Mouse (Mus musculus) left cerebral cortex, postnatal 36 days (tissue): ENCODE measurements around the gene Evl. TPM values are rescaled to one million over a fixed set of nuclear protein-coding genes. Genes with fewer than 3 reads are reported as not detected.
A peak's percentile ranks its signal among the peaks of the same experiment; 100 is the strongest.

Source experiments
- DNase-seq, 2 experiments: peaks; one replicate each; pipeline ENCODE4 v3.0.0; 2021 to 2022; ENCODE audit warnings: low spot score in 2 of 2, mixed read lengths in 1 of 2
- intact Hi-C: fragments of 180-260 bp; cut with DNase I; formaldehyde crosslinking; loops from one replicate; pipeline ENCODE4 v1.15.1; 2025
- microRNA-seq: library from miRNA; unstranded; fragments of <30 nt; microRNA quantifications from one replicate; pipeline ENCODE4 v1.2.0, GENCODE M21; 2022
- total RNA-seq, 2 experiments: library from RNA; stranded (reverse); gene quantifications; 2 replicates each; pipeline ENCODE4 v1.2.3; 2021

The Evl gene
- total RNA-seq, 2 experiments from 2014 or later, result 261 to 264 TPM

GRCm38 (mm10) chr12:108715854-108716253 lies 161.3 kb downstream of the Evl start:
- no peak for DNase-seq
- intact Hi-C loops, result no loop called here

DNA sequence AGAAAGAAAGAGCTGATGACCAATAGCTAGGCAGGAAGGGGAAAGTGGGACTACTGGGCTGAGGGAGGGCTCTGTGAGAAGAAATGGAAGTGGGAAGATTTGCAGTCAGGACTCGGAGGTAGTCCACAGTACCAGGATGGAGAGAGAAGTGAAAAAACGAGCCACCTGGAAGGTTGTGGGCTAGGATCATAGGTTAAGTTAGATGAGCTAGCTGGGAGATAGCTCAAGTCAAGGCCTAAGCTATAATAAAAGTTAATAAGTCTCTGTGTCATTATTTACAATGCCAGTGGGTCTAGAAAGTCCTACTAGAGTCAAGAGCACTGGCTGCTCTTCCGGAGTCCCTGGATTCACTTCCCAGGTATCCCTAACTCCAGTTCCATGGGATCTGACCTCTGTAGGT lies 164.0 kb downstream of the Evl start:
- DNase-seq, result no peak
- intact Hi-C loops, result no loop called here

GRCm38 (mm10) chr12:108722464-108722863 lies 167.9 kb downstream of the Evl start:
- no peak for DNase-seq
- intact Hi-C loops, result no loop called here

DNA sequence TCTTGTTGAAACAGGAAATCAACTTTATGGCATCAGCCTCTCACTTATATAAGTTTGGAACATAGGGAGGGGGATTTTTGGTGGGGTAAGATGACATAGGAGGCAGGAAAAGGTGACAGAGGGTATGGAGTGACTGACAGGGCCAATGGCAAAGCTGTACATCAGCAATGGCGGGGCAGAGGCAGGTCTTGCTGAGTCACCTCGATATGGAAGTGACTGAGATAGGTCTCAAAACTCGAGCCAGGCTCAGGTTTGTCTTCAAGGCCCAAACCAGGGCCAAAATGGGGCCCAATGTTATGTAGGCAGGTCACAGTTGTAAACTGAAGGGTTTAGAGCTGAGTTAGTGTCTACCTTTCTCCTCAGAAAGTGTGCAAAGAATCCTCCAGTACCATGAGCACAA lies 169.3 kb downstream of the Evl start:
- intact Hi-C loops, result no loop called here
- DNase-seq, result no peak

DNA sequence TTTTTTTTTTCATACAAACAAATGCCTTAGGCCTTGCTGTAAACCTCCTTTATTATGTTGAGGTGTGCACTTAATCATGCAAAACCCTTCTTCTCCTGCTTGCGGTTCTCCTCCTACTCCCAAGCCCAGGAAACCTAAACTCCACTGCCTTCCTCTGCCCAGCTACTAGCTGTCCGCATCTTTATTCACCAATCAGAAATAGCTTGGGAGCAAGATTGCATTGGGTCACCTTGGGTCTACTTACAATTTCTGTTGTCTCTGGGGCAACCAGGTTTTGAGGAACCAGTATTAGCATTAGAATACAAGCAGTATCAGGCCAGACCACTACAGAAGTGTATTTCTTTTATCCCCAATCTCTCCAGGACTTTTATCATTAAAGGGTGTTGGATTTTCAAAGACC lies 179.9 kb downstream of the Evl start:
- intact Hi-C loops, result no loop called here

DNA sequence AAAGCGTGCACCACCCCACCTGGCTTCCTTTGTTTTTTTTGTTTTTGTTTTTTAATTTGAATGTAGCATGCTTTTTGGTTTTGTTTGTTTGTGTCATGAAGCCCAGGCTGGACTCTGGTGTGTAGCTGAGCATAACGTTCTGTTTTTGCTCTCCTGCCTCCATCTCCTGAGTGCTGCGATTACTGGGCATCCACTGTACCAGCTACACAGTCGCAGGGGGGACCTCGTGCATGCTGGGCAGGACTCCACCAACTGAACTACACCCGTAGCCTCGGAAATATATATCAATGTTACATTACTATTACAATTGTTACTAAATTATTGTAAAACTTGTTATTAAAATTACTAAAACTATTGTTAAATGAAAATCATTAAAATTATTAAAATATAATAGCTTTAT lies 183.3 kb downstream of the Evl start:
- intact Hi-C loops, result no loop called here
- DNase-seq, result no peak

More for the DNA sequence above, 179.9 kb downstream of the Evl start:
- no peak for DNase-seq

Small RNA genes lying within 50 kb of the gene (microRNA-seq; reads per million reads assigned to microRNA genes)
- not detected for gene Gm23872
- 4,102 reads per million, percentile 90 among the genes with 10 or more reads in this experiment for gene Mir342

Other genes with a start within 250 kb of the Evl start
- 1 to 10 TPM; 7.8 to 8.1 TPM for gene Hhipl1, start 248.4 kb upstream of the Evl start, total RNA-seq
- 100 to 1,000 TPM; 293 to 297 TPM for gene Cyp46a1, start 220.3 kb upstream of the Evl start, total RNA-seq
- 10 to 100 TPM; 59.3 to 64.2 TPM for gene Eml1, start 183.8 kb upstream of the Evl start, total RNA-seq
- 1 to 10 TPM; 3.9 to 5.9 TPM for gene Degs2, start 147.6 kb downstream of the Evl start, total RNA-seq
- gene Yy1, start 238.3 kb downstream of the Evl start, total RNA-seq, result 10 to 100 TPM; 41.9 to 52.7 TPM